16 mouse cellular contexts compared by ENCODE assay signal in the genomic region with DNA sequence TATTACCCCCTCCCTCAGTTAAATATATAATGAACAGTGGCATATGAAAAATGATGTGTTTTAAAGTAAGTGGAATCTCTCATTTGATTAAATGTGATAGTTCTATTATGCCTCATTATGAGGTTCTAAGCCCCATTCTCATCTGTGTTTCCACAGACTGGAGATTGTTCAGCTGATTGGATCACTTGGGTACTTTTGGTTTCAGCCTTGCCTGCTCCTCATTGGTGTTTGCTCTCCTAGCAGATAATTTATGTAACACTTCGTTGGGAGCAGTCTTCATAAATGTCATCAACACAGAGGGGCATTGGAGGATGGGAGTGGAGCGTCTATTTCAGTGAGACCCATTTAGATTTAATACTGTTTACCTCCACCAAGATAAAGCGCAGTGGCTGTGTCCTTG.
"Had no signal": no experiment of that assay in that cellular context is flagged by ENCODE, and none has a peak within 500 bp of the region (broad histone marks: within the 10 kb centered on the region; RNA-seq: fewer than 3 reads in every experiment).

No protein-coding gene starts in this region.

- DNase-seq: gastrocnemius, adult 2 months; gastrocnemius, postnatal 10 days; gastrocnemius, postnatal 25 days; heart, adult 18-20 months; heart, postnatal 10 days; heart, postnatal 4 days; kidney, adult 18-20 months; kidney, adult 8-10 months; kidney, postnatal 10 days; kidney, postnatal 36 days; layer of hippocampus, postnatal 36 days; left cerebral cortex, postnatal 4 days had no signal

- ATAC-seq: hindbrain, embryonic 16.5 days; intestine, embryonic 15.5 days; intestine, postnatal 0 days; liver, embryonic 12.5 days had no signal
